Mouse (Mus musculus): Measurements from ENCODE around the gene Lrp6.

The Lrp6 gene

GRCm38 (mm10) chr6:134566818-134567485 lies at the start of gene Lrp6:
Gene Lrp6 (minus strand): TSS chr6:134566965.
- DNase-seq = peak; percentile 71 to 78

GRCm38 (mm10) chr6:134614723-134615648 lies 48.2 kb upstream of the Lrp6 start:
- peak; percentile 77 to 86 for DNase-seq

- no peak for DNase-seq
These were observed 47.6 kb upstream of the Lrp6 start for GRCm38 (mm10) chr6:134614322-134614721.

- DNase-seq = no peak
These were observed 45.1 kb upstream of the Lrp6 start for GRCm38 (mm10) chr6:134611896-134612295.

- no peak for DNase-seq
These were observed 43.6 kb upstream of the Lrp6 start for GRCm38 (mm10) chr6:134610380-134610779.

GRCm38 (mm10) chr6:134606949-134607746 lies 40.4 kb upstream of the Lrp6 start:
- DNase-seq = peak; percentile 54 to 60

GRCm38 (mm10) chr6:134606540-134606939 lies 39.8 kb upstream of the Lrp6 start:
- peak; percentile 70 to 74 for DNase-seq

GRCm38 (mm10) chr6:134605196-134605595 lies 38.4 kb upstream of the Lrp6 start:
- DNase-seq = no peak

- peak; percentile 54 to 68 for DNase-seq
These were observed 35.7 kb upstream of the Lrp6 start for GRCm38 (mm10) chr6:134602371-134603003.

GRCm38 (mm10) chr6:134601766-134602165 lies 35.0 kb upstream of the Lrp6 start:
- DNase-seq = peak; percentile 72 to 85

GRCm38 (mm10) chr6:134601130-134601529 lies 34.4 kb upstream of the Lrp6 start:
- DNase-seq = no peak

- DNase-seq = peak; percentile 40 to 42
These were observed 32.5 kb upstream of the Lrp6 start for GRCm38 (mm10) chr6:134599239-134599638.

- DNase-seq = peak; percentile 82 to 92
These were observed 31.0 kb upstream of the Lrp6 start for GRCm38 (mm10) chr6:134597651-134598229.

- DNase-seq = peak; percentile 85 to 86
These were observed 28.0 kb upstream of the Lrp6 start for GRCm38 (mm10) chr6:134594569-134595442.

- DNase-seq = no peak
These were observed 24.8 kb upstream of the Lrp6 start for GRCm38 (mm10) chr6:134591614-134592013.

GRCm38 (mm10) chr6:134586241-134586640 lies 19.5 kb upstream of the Lrp6 start:
- DNase-seq = no peak

GRCm38 (mm10) chr6:134584616-134585015 lies 17.9 kb upstream of the Lrp6 start:
- DNase-seq = no peak

GRCm38 (mm10) chr6:134582110-134582509 lies 15.3 kb upstream of the Lrp6 start:
- DNase-seq = no peak

- no peak for DNase-seq
These were observed 12.7 kb upstream of the Lrp6 start for GRCm38 (mm10) chr6:134579506-134579905.

GRCm38 (mm10) chr6:134578039-134578438 lies 11.3 kb upstream of the Lrp6 start:
- DNase-seq = no peak

GRCm38 (mm10) chr6:134575288-134575741 lies 8.6 kb upstream of the Lrp6 start:
- no peak for DNase-seq
